Mouse (Mus musculus): Measurements from ENCODE around the gene Ces1a.

- no peak for TF ChIP-seq CTCF (IDR thresholded peaks at IDR 0.05 in 2 of 3, conservative IDR thresholded peaks at IDR 0.05 in 1 of 3; ENCODE audit: control insufficient read depth in 1 of 3, insufficient read depth in 1 of 3, low read depth in 2 of 3, low read length in 3 of 3, poor library complexity in 1 of 3, severe bottlenecking in 1 of 3)
- no peak for TF ChIP-seq ZNF384 (IDR thresholded peaks at IDR 0.05; ENCODE audit: low read depth, low read length)
- TF ChIP-seq SIN3A (IDR thresholded peaks at IDR 0.05; ENCODE audit: low read length) = no peak
- TF ChIP-seq BHLHE40 (IDR thresholded peaks at IDR 0.05; ENCODE audit: borderline replicate concordance, low read depth, low read length) = no peak
- no peak for TF ChIP-seq POLR2A (IDR thresholded peaks at IDR 0.05; ENCODE audit: control insufficient read depth in 1 of 2, insufficient read depth in 1 of 2, low read depth in 1 of 2, low read length in 2 of 2, poor library complexity in 1 of 2)
- TF ChIP-seq MYB (IDR thresholded peaks at IDR 0.05; ENCODE audit: low read depth, low read length) = no peak
- TF ChIP-seq MAX (IDR thresholded peaks at IDR 0.05; ENCODE audit: low read length) = no peak
- TF ChIP-seq NELFE (IDR thresholded peaks at IDR 0.05; ENCODE audit: low read depth, low read length) = no peak
- no peak for TF ChIP-seq NRF1 (IDR thresholded peaks at IDR 0.05; ENCODE audit: insufficient read depth, low read depth, low read length, poor library complexity, severe bottlenecking)
- no peak for TF ChIP-seq SMC3 (IDR thresholded peaks at IDR 0.05; ENCODE audit: low read depth, low read length)
- no peak for TF ChIP-seq GATA1 (IDR thresholded peaks at IDR 0.05; ENCODE audit: low read depth, low read length)
These were observed 7.7 kb downstream of the Ces1a start for GRCm38 (mm10) chr8:93040256-93040655.
